Mouse (Mus musculus) G1E-ER4 (cell line): ENCODE measurements around the gene Tmem170. TPM values are rescaled to one million over a fixed set of nuclear protein-coding genes. Genes with fewer than 3 reads are reported as not detected.

ENCODE experiments used
- GATA1 ChIP-seq: IDR thresholded peaks from one replicate; pipeline ENCODE4 v1.8.0; 2012; ENCODE audit warnings: low read length, inconsistent platforms
- polyA plus RNA-seq: library from polyadenylated mRNA; stranded (reverse); fragments of >175 nt; gene quantifications from 2 replicates; pipeline ENCODE4 v1.2.3, GENCODE M21; 2012

The Tmem170 gene
- polyA plus RNA-seq, 1 experiment, result 0.48 TPM

GRCm38 (mm10) chr8:111846746-111847145, 29.8 kb downstream of the Tmem170 start:
- no peak for TF ChIP-seq GATA1

GRCm38 (mm10) chr8:111835540-111835939, 41.0 kb downstream of the Tmem170 start:
- TF ChIP-seq GATA1, result no peak

- TF ChIP-seq GATA1, result no peak
Observed at GRCm38 (mm10) chr8:111834011-111834410, 42.5 kb downstream of the Tmem170 start.

GRCm38 (mm10) chr8:111832983-111833382, 43.6 kb downstream of the Tmem170 start:
- TF ChIP-seq GATA1, result no peak

- TF ChIP-seq GATA1, result no peak
Observed at GRCm38 (mm10) chr8:111831996-111832395, 44.6 kb downstream of the Tmem170 start.

- TF ChIP-seq GATA1, result no peak
Observed at GRCm38 (mm10) chr8:111828595-111828994, 48.0 kb downstream of the Tmem170 start.

- no peak for TF ChIP-seq GATA1
Observed at GRCm38 (mm10) chr8:111825219-111825618, 51.3 kb downstream of the Tmem170 start.

- TF ChIP-seq GATA1, result no peak
Observed at GRCm38 (mm10) chr8:111824334-111824733, 52.2 kb downstream of the Tmem170 start.

- TF ChIP-seq GATA1, result no peak
Observed at GRCm38 (mm10) chr8:111821199-111821598, 55.4 kb downstream of the Tmem170 start.

GRCm38 (mm10) chr8:111820691-111821090, 55.9 kb downstream of the Tmem170 start:
- TF ChIP-seq GATA1, result no peak

GRCm38 (mm10) chr8:111820018-111820417, 56.5 kb downstream of the Tmem170 start:
- TF ChIP-seq GATA1, result no peak

- TF ChIP-seq GATA1, result no peak
Observed at GRCm38 (mm10) chr8:111818556-111818955, 58.0 kb downstream of the Tmem170 start.

GRCm38 (mm10) chr8:111815078-111815477, 61.5 kb downstream of the Tmem170 start:
- TF ChIP-seq GATA1, result no peak

- no peak for TF ChIP-seq GATA1
Observed at GRCm38 (mm10) chr8:111813818-111814217, 62.7 kb downstream of the Tmem170 start.

Other genes starting within 250 kb of the Tmem170 start
- not detected in 2 replicates for gene Ldhd, start 246.4 kb downstream of the Tmem170 start, polyA plus RNA-seq
- 5.4 and 7.2 TPM in 2 replicates for gene Zfp1, start 233.3 kb downstream of the Tmem170 start, polyA plus RNA-seq
- gene Ctrb1, start 185.7 kb downstream of the Tmem170 start, polyA plus RNA-seq, result not detected in 2 replicates
- gene Bcar1, start 132.9 kb downstream of the Tmem170 start, polyA plus RNA-seq, result 0.43 and 0.63 TPM in 2 replicates
- gene Cfdp1, start 22.5 kb downstream of the Tmem170 start, polyA plus RNA-seq, result 9.5 and 12.8 TPM in 2 replicates
- gene Chst5, start 33.7 kb upstream of the Tmem170 start, polyA plus RNA-seq, result not detected in 2 replicates
- gene Tmem231, start 57.1 kb upstream of the Tmem170 start, polyA plus RNA-seq, result 3.0 and 3.4 TPM in 2 replicates
- 0.85 and 2.8 TPM in 2 replicates for gene Gabarapl2, start 64.0 kb upstream of the Tmem170 start, polyA plus RNA-seq
- 1.1 and 2.7 TPM in 2 replicates for gene Adat1, start 115.6 kb upstream of the Tmem170 start, polyA plus RNA-seq
- 93.2 and 121 TPM in 2 replicates for gene Kars, start 134.6 kb upstream of the Tmem170 start, polyA plus RNA-seq
- 9.3 and 12.3 TPM in 2 replicates for gene Terf2ip, start 134.6 kb upstream of the Tmem170 start, polyA plus RNA-seq
- 0.06 and 0.11 TPM in 2 replicates for gene Gm6793, start 138.3 kb upstream of the Tmem170 start, polyA plus RNA-seq